Mouse (Mus musculus): Measurements from ENCODE around the gene Dnajb13. TPM values are rescaled to one million over a fixed set of nuclear protein-coding genes. Genes with fewer than 3 reads are reported as not detected.

Dnajb13 gene
- polyA plus RNA-seq, 1 experiment, result 0.49 TPM

DNA sequence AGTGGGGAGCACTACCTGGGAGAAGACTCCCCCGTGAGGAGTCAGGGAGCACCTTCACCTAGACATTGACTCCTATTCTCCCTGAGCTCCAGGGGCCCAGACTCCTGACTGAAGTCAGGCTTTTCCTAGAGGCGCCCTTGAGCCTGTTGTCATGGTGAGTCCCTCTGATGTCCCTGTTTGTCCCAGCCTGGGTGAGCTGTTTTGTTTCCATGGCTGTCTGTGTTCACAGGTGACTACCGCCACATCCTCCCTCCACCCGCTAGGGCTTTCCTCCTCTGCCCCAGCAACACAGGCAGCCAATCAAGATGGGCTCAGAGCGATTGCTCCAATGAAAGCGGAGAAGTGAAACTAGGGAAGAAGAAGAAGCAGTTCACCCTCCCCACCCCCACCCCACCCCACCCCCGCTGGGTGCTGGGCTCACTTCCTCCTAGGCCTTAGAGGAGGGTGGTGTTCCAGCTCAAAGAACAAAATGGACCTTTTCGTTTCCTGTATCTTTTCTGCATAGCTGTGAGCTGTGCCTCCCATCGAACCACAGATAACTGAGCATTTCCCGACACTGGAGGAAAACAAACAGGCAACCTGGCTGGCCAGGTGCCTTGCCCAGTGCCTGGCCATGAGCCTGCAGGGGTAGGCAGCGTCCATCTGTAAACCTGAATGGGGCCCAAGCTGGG is 19.0 kb downstream of the Dnajb13 start:
- Histone ChIP-seq H3K4me3 (ENCODE audit: low read depth, low read length) (peak overlapping the region; percentile 72), H3K27ac (ENCODE audit: insufficient read depth, low read depth, low read length) (peak overlapping the region; percentile 92), H3K4me1 (ENCODE audit: control insufficient read depth, insufficient read depth, insufficient read length, low read length) (peaks cover 16% of the 10 kb centered on the region), H3K36me3 (ENCODE audit: control insufficient read depth, insufficient read depth, low read length) (peaks cover 52% of the 10 kb centered on the region), H3K27me3 (ENCODE audit: control insufficient read depth, insufficient read depth, low read length) (no peaks in the 10 kb centered on the region)
- WGBS, result 12% methylated on average over 11 of the region's 11 CpGs
- TF ChIP-seq POLR2A (IDR thresholded peaks at IDR 0.05; ENCODE audit: low read depth, low read length), result peak; percentile 69; the same call in 1 of the 2 replicates
- no peak for TF ChIP-seq CTCF (IDR thresholded peaks at IDR 0.05; ENCODE audit: extremely low read depth, insufficient read length, insufficient replicate concordance, low read depth, low read length)

- Histone ChIP-seq H3K4me1 (ENCODE audit: control insufficient read depth, insufficient read depth, insufficient read length, low read length) (peaks cover 16% of the 10 kb centered on the region), H3K4me3 (ENCODE audit: low read depth, low read length) (peak overlapping the region; percentile 72), H3K27ac (ENCODE audit: insufficient read depth, low read depth, low read length) (peak overlapping the region; percentile 92), H3K36me3 (ENCODE audit: control insufficient read depth, insufficient read depth, low read length) (peaks cover 48% of the 10 kb centered on the region), H3K27me3 (ENCODE audit: control insufficient read depth, insufficient read depth, low read length) (no peaks in the 10 kb centered on the region)
- TF ChIP-seq POLR2A (IDR thresholded peaks at IDR 0.05; ENCODE audit: low read depth, low read length) (no peak; the same call in 1 of the 2 replicates), CTCF (IDR thresholded peaks at IDR 0.05; ENCODE audit: extremely low read depth, insufficient read length, insufficient replicate concordance, low read depth, low read length) (no peak)
- WGBS, result 10% methylated on average over 8 of the region's 8 CpGs
Measured at GRCm38 (mm10) chr7:100495042-100495441, 19.7 kb downstream of the Dnajb13 start.

DNA sequence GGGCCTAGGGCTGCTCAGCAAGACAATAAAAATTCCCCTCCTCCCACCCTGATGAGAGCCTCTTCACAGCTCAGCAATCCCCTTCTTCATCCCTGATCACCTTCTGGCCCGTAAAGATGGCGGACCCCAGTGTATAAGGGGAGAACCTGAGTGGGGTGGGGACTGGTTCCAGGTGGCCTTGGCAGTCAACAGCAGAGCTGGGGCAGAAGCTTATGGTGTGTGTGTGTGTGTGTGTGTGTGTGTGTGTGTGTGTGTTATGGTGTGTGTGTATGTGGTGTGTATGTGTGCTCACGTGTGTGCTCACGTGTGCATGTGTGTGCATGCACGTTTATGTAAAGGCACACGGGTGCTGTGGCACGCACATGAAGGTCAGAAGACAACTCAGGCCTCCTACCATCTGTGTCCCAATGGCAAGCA is 20.3 kb downstream of the Dnajb13 start:
- Histone ChIP-seq H3K4me3 (ENCODE audit: low read depth, low read length) (peak overlapping the region; percentile 72), H3K36me3 (ENCODE audit: control insufficient read depth, insufficient read depth, low read length) (peaks cover 41% of the 10 kb centered on the region), H3K27ac (ENCODE audit: insufficient read depth, low read depth, low read length) (peak overlapping the region; percentile 92), H3K4me1 (ENCODE audit: control insufficient read depth, insufficient read depth, insufficient read length, low read length) (peaks cover 16% of the 10 kb centered on the region), H3K27me3 (ENCODE audit: control insufficient read depth, insufficient read depth, low read length) (no peaks in the 10 kb centered on the region)
- no peak for TF ChIP-seq POLR2A (IDR thresholded peaks at IDR 0.05; ENCODE audit: low read depth, low read length)
- TF ChIP-seq CTCF (IDR thresholded peaks at IDR 0.05; ENCODE audit: extremely low read depth, insufficient read length, insufficient replicate concordance, low read depth, low read length), result no peak
- WGBS, result 13% methylated on average over 7 of the region's 7 CpGs

- H3K36me3 ChIP-seq (ENCODE audit: control insufficient read depth, insufficient read depth, low read length), result peaks cover 35% of the 10 kb centered on the region
- peaks cover 16% of the 10 kb centered on the region for H3K4me1 ChIP-seq (ENCODE audit: control insufficient read depth, insufficient read depth, insufficient read length, low read length)
- H3K27me3 ChIP-seq (ENCODE audit: control insufficient read depth, insufficient read depth, low read length), result no peaks in the 10 kb centered on the region
- peak overlapping the region; percentile 92 for H3K27ac ChIP-seq (ENCODE audit: insufficient read depth, low read depth, low read length)
- WGBS, result 6% methylated on average over 19 of the region's 19 CpGs
- H3K4me3 ChIP-seq (ENCODE audit: low read depth, low read length), result peak overlapping the region; percentile 72
- TF ChIP-seq POLR2A (IDR thresholded peaks at IDR 0.05; ENCODE audit: low read depth, low read length) (no peak), CTCF (IDR thresholded peaks at IDR 0.05; ENCODE audit: extremely low read depth, insufficient read length, insufficient replicate concordance, low read depth, low read length) (no peak)
Measured at GRCm38 (mm10) chr7:100493484-100494414, 21.0 kb downstream of the Dnajb13 start.

DNA sequence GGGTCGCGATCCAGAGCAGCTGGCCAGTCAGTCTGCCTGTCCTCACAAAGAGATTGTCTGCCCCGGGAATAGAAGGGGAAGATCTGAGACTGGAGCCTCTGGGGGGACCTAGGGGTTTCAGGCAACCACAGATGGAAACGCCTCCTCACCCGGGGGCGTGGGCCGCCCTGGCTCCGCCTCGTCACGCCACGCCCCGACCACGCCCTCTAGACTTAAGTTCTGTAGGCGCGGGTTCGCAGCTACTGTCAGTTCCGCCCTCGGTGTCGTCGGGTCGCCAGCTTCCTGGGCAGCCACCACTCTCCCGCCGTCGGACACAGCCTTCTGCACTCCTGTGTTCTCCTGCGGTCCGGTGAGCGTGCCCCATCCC is 21.7 kb downstream of the Dnajb13 start, which contains the start of gene Ucp2:
Gene Ucp2 (plus strand): TSS at position 221 of the 367 bp plus-strand sequence.
- under 1% methylated on average over 27 of the region's 27 CpGs for WGBS
- TF ChIP-seq POLR2A (IDR thresholded peaks at IDR 0.05; ENCODE audit: low read depth, low read length) (peak; percentile 99), CTCF (IDR thresholded peaks at IDR 0.05; ENCODE audit: extremely low read depth, insufficient read length, insufficient replicate concordance, low read depth, low read length) (no peak)
- H3K4me1 ChIP-seq (ENCODE audit: control insufficient read depth, insufficient read depth, insufficient read length, low read length), result peaks cover 16% of the 10 kb centered on the region
- peak within 1 kb of the TSS; percentile 72 for H3K4me3 ChIP-seq (ENCODE audit: low read depth, low read length)
- H3K27me3 ChIP-seq (ENCODE audit: control insufficient read depth, insufficient read depth, low read length), result no peaks in the 10 kb centered on the region
- H3K27ac ChIP-seq (ENCODE audit: insufficient read depth, low read depth, low read length), result peak within 1 kb of the TSS; percentile 92
- H3K36me3 ChIP-seq (ENCODE audit: control insufficient read depth, insufficient read depth, low read length), result peaks cover 28% of the 10 kb centered on the region

- TF ChIP-seq CTCF (IDR thresholded peaks at IDR 0.05; ENCODE audit: extremely low read depth, insufficient read length, insufficient replicate concordance, low read depth, low read length) (peak; percentile 21; the same call in 1 of the 2 replicates), POLR2A (IDR thresholded peaks at IDR 0.05; ENCODE audit: low read depth, low read length) (no peak)
- peaks cover 16% of the 10 kb centered on the region for H3K4me1 ChIP-seq (ENCODE audit: control insufficient read depth, insufficient read depth, insufficient read length, low read length)
- H3K36me3 ChIP-seq (ENCODE audit: control insufficient read depth, insufficient read depth, low read length), result peaks cover 23% of the 10 kb centered on the region
- H3K4me3 ChIP-seq (ENCODE audit: low read depth, low read length), result peak overlapping the region; percentile 72
- WGBS, result 4% methylated on average over 36 of the region's 36 CpGs
- H3K27me3 ChIP-seq (ENCODE audit: control insufficient read depth, insufficient read depth, low read length), result no peaks in the 10 kb centered on the region
- H3K27ac ChIP-seq (ENCODE audit: insufficient read depth, low read depth, low read length), result peak overlapping the region; percentile 81
Measured at GRCm38 (mm10) chr7:100492391-100493116, 22.2 kb downstream of the Dnajb13 start.

Data from small intestine, adult 2 months (tissue).